Mouse (Mus musculus) E14TG2a.4 (cell line): Measurements from ENCODE around the gene Ccnk.

Experiments
- CTCF ChIP-seq: conservative IDR thresholded peaks from 2 replicates; pipeline ENCODE4 v1.5.1; 2014; ENCODE audit warnings: low read length
- POU5F1 ChIP-seq: IDR thresholded peaks from 2 replicates; pipeline ENCODE4 v1.6.1; 2014; ENCODE audit warnings: low read length, borderline replicate concordance

DNA sequence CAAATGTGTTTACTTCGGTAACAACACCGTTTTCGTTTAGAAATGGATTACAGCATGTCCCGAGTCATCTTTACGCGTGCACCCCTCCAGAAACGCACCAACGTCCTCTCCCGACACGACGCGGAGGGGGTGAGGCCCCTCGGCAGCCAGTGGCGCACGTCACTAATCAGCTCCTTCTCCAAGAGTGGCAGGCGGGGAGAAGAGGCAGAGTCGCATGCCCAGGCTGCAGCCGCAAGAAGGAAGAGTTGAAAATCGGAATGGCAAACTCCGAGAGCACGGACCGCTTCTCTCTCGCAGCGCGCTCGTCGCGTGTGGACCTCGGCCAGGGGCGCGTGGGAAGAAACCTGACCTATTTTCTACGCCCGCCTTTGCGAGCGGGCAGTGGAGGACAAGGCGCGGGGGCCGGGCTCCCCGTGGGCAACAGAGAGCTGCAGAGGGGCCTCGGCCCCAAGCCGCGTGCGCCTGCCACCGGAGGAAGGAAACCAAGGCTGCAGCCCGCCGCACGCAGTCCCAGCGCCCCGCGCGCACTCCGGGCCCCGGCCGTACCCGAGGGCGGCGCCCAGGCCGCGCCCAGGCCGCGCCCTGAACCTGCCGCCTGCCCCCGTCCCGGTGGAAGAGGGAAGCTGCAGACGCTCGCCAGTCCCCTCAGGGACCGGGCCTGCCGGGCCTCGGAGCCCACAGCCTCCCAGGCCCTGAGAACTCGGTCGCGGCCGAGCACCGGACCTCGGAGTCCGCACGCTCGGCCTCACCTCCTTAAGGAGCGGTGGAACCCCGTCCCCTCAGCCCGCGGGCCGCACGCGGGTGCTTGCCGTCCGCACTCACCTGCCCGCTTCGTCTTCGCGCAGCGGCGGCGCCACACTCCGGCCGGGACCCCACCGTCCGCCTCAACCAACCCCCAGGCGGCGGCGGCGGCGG lies 791 bp upstream of the Ccnk start:
- TF ChIP-seq CTCF (no peak), POU5F1 (no peak)
